Mouse (Mus musculus): ENCODE data around the gene 4930407I10Rik. TPM values are rescaled to one million over a fixed set of nuclear protein-coding genes. Genes with fewer than 3 reads are reported as not detected.

4930407I10Rik gene
- polyA plus RNA-seq (2015; fragmentation: Nextera tagmentation; extraction: Ambion mirVana), result not detected in 2 replicates

DNA sequence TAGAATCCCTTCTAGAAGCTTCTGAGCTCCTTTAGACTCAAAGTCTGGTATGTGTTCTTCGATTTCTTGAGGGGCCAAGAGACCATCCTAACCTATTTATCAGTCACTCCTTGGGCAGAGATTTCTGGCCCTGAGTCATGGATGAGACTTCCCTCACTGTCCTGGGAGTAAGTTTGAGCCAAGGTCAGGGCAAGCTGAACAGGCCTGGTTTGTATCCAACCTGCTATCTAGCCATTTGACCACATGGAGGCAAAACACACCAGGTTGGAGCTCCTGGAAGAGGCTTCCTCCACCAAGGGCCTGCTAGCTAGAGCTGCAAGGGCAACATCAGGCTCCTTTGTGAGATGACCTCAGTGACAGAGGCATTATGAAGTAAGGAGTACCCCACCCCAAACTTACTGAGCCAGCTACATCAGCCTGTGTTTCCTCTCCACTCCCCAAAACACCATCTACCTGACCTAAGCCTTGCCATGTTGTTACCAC lies at the start of gene 4930407I10Rik:
Gene 4930407I10Rik (plus strand): TSS at position 433 of the 483 bp plus-strand sequence.
- H3K27me3 ChIP-seq (ENCODE audit: control insufficient read depth, insufficient read depth, low read depth, low read length), result peaks cover 4% of the 10 kb centered on the region; the same call in 1 of the 2 replicates
- no peak within 1 kb of the TSS for H3K27ac ChIP-seq (ENCODE audit: low read length)
- no peak for ATAC-seq (ENCODE audit: low read depth)
- 72% methylated on average over 1 of the region's 1 CpGs for WGBS
- no peaks in the 10 kb centered on the region for H3K9me3 ChIP-seq (ENCODE audit: control insufficient read depth, low read length)
- no peak within 1 kb of the TSS for H3K4me2 ChIP-seq (ENCODE audit: low read depth, low read length)
- no peak within 1 kb of the TSS for H3K4me3 ChIP-seq (ENCODE audit: low read length)
- no peaks in the 10 kb centered on the region for H3K4me1 ChIP-seq (replicated peaks; ENCODE audit: control insufficient read depth, insufficient read depth, low read length)
- H3K9ac ChIP-seq (ENCODE audit: low read length), result no peak within 1 kb of the TSS
- no peaks in the 10 kb centered on the region for H3K36me3 ChIP-seq (ENCODE audit: control insufficient read depth, insufficient read depth, low read length)

DNA sequence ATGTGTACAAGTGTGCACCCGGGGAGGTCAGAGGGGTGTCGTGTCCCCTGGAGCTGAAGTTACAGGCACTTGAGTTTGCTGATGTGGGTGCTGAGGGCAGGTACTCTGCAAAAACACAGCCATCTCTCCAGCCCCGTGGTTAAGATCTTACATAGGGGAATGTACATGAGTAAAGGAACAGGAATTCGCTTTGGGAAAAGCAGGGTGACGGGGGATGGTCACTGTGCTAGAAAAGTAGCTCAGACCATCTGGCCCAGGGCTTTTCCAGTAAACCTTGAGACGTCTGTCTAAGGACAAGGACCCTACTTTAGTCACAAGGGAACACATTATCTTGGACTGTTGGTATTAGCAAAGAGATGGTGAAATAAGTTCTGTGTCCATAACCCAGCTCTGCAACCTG lies 47.0 kb upstream of the 4930407I10Rik start:
- peaks cover 14% of the 10 kb centered on the region for H3K4me1 ChIP-seq (replicated peaks; ENCODE audit: control insufficient read depth, insufficient read depth, low read length)
- no peak for ATAC-seq (ENCODE audit: low read depth)
- no peak overlapping the region for H3K4me3 ChIP-seq (ENCODE audit: low read length)
- H3K36me3 ChIP-seq (ENCODE audit: control insufficient read depth, insufficient read depth, low read length), result no peaks in the 10 kb centered on the region
- H3K27me3 ChIP-seq (ENCODE audit: control insufficient read depth, insufficient read depth, low read depth, low read length), result no peaks in the 10 kb centered on the region
- H3K4me2 ChIP-seq (ENCODE audit: low read depth, low read length), result no peak overlapping the region
- no peaks in the 10 kb centered on the region for H3K9me3 ChIP-seq (ENCODE audit: control insufficient read depth, low read length)
- WGBS, result 71% methylated on average over 6 of the region's 6 CpGs
- no peak overlapping the region for H3K9ac ChIP-seq (ENCODE audit: low read length)
- H3K27ac ChIP-seq (ENCODE audit: low read length), result no peak overlapping the region

DNA sequence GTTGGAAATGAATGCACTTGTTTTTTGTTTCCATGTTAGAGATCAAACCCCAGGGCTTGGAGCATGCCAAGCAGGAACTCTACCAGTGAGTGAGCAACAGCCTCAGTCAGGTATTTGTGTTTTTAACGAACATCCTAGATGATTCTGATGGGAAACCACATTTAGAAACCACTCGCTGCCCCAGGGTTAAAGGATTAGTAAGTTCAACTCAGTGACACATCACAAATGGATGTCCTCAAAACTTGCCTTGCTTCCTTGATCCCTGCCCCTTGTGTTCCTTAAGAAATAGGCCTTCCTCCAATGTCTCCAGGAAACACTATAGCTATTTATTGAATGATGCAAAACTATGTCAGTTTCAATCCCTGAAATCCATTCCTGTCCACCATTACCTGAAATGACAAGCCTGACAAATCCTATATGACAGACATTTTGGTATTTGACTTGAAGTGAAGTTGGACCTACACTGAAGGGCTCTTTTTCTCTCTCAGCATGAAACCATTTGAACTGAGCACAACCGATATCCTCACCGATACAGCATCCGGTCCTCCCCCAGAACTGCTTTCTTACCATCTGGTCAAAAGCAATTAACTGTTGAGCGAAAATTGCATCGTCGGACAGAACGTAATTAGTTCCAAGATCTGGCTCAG lies 44.1 kb upstream of the 4930407I10Rik start:
- Histone ChIP-seq H3K9ac (ENCODE audit: low read length) (peak overlapping the region; percentile 91), H3K27me3 (ENCODE audit: control insufficient read depth, insufficient read depth, low read depth, low read length) (no peaks in the 10 kb centered on the region), H3K4me3 (ENCODE audit: low read length) (peak overlapping the region; percentile 98), H3K27ac (ENCODE audit: low read length) (no peak overlapping the region), H3K36me3 (ENCODE audit: control insufficient read depth, insufficient read depth, low read length) (peaks cover 1% of the 10 kb centered on the region; the same call in 1 of the 2 replicates), H3K4me1 (replicated peaks; ENCODE audit: control insufficient read depth, insufficient read depth, low read length) (peaks cover 16% of the 10 kb centered on the region), H3K4me2 (ENCODE audit: low read depth, low read length) (peak overlapping the region; percentile 98), H3K9me3 (ENCODE audit: control insufficient read depth, low read length) (no peaks in the 10 kb centered on the region)
- WGBS, result 22% methylated on average over 9 of the region's 9 CpGs
- no peak for ATAC-seq (ENCODE audit: low read depth)

DNA sequence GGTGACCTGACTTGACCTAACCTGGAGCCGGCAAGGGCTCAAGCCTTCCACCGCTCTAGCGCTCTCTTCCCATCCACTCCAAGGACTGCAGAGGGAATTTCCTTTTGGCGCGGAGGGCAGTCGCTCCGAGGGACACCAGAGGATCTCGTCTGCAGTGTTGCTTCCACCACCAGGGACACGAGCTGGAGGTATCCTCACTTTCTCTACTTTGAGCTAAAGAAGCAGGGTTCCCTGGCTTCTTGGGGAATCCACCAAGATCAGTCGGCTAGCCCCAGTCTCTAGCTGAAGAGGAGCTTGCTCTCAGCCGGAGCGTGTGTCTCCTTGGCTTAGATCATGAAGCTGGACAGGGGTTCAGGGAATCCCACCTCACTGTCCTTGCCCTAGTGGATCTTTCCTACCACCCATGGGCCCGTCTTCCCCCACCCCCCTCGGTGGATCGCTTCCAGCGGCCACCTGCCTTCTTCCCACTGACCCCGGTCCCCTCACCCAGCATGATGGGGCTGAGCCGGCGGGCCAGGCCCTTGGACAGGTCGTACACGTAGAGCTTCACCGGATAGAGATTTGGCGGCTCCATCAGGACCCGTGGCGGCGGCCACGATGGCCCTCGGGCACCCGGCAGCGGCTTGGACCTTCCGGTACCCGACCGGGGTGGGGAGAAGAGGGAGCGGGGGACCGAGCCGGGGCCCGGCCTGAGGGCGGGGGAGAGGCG lies 43.4 kb upstream of the 4930407I10Rik start:
- peak overlapping the region; percentile 98 for H3K4me2 ChIP-seq (ENCODE audit: low read depth, low read length)
- WGBS, result under 1% methylated on average over 35 of the region's 39 CpGs
- peak; percentile 2; the same call in 1 of the 2 replicates for ATAC-seq (ENCODE audit: low read depth)

DNA sequence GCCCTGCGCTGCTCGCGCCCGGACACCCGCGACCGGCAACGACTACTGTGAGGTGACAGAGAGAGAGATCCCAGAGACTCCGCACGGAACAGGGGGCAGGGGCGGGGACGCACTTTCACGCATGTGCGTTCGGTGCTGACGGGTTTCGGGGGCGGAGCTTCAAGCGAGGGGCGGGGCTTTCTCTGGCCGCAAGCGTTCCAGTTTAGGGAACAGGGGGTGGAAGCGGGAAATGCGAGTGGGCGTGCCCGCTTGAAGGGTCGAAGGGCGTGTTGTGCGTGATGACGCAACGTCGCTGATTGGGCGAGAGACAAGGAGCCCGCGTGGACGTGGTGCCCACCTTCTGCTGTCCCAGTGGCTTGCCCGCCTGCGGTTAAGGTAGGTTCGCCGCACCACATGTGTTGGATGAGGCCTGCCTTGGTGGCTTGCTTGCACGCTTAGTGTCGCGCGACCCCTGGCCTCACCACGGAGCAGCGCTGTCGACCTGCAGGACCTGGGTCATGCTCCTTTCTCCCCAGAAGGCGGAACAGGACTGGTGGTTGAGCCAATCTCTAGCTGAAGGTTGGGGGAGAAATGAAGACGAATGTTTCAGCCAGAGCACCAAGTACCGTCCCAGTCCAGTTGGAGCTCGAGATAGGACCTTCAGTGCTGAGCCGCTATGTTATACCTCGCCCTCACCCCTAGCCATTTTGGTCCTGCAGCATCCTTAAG lies 42.7 kb upstream of the 4930407I10Rik start:
- Histone ChIP-seq H3K4me3 (ENCODE audit: low read length) (peak overlapping the region; percentile 98), H3K4me2 (ENCODE audit: low read depth, low read length) (peak overlapping the region; percentile 98), H3K27me3 (ENCODE audit: control insufficient read depth, insufficient read depth, low read depth, low read length) (no peaks in the 10 kb centered on the region), H3K4me1 (replicated peaks; ENCODE audit: control insufficient read depth, insufficient read depth, low read length) (peaks cover 16% of the 10 kb centered on the region), H3K27ac (ENCODE audit: low read length) (peak overlapping the region; percentile 57), H3K9ac (ENCODE audit: low read length) (peak overlapping the region; percentile 91), H3K36me3 (ENCODE audit: control insufficient read depth, insufficient read depth, low read length) (peaks cover 4% of the 10 kb centered on the region; the same call in 1 of the 2 replicates), H3K9me3 (ENCODE audit: control insufficient read depth, low read length) (no peaks in the 10 kb centered on the region)
- WGBS, result under 1% methylated on average over 51 of the region's 53 CpGs
- ATAC-seq (ENCODE audit: low read depth), result peak; percentile 98

More for the DNA sequence above, 43.4 kb upstream of the 4930407I10Rik start:
- peak overlapping the region; percentile 91 for H3K9ac ChIP-seq (ENCODE audit: low read length)
- no peaks in the 10 kb centered on the region for H3K9me3 ChIP-seq (ENCODE audit: control insufficient read depth, low read length)
- H3K27ac ChIP-seq (ENCODE audit: low read length), result peak overlapping the region; percentile 57
- H3K4me1 ChIP-seq (replicated peaks; ENCODE audit: control insufficient read depth, insufficient read depth, low read length), result peaks cover 16% of the 10 kb centered on the region
- peaks cover 4% of the 10 kb centered on the region; the same call in 1 of the 2 replicates for H3K36me3 ChIP-seq (ENCODE audit: control insufficient read depth, insufficient read depth, low read length)
- peak overlapping the region; percentile 98 for H3K4me3 ChIP-seq (ENCODE audit: low read length)
- H3K27me3 ChIP-seq (ENCODE audit: control insufficient read depth, insufficient read depth, low read depth, low read length), result no peaks in the 10 kb centered on the region

DNA sequence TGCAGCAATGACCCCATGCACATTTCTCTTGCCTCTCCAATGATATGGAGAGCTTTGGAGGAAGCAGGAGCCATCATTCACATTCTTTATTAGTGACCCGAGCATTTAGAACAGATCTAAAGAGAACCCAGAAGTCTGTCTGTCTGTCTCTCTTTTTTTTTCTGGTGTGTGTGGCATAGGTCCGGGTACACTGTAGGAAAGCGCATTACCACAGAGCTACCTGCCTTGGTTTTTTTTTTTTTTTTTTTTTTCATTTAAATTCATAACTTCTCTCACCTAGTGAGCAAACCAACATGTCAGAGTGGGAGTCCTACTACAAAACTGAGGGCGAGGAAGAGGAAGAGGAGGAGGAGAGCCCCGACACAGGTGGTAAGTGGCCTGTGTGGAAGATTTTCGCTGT lies 42.1 kb upstream of the 4930407I10Rik start:
- H3K4me3 ChIP-seq (ENCODE audit: low read length), result peak overlapping the region; percentile 98
- H3K4me1 ChIP-seq (replicated peaks; ENCODE audit: control insufficient read depth, insufficient read depth, low read length), result peaks cover 16% of the 10 kb centered on the region
- H3K36me3 ChIP-seq (ENCODE audit: control insufficient read depth, insufficient read depth, low read length), result peaks cover 4% of the 10 kb centered on the region; the same call in 1 of the 2 replicates
- ATAC-seq (ENCODE audit: low read depth), result no peak
- H3K4me2 ChIP-seq (ENCODE audit: low read depth, low read length), result peak overlapping the region; percentile 80
- 10% methylated on average over 6 of the region's 6 CpGs for WGBS
- H3K27ac ChIP-seq (ENCODE audit: low read length), result peak overlapping the region; percentile 15; the same call in 1 of the 2 replicates
- H3K27me3 ChIP-seq (ENCODE audit: control insufficient read depth, insufficient read depth, low read depth, low read length), result no peaks in the 10 kb centered on the region
- H3K9me3 ChIP-seq (ENCODE audit: control insufficient read depth, low read length), result no peaks in the 10 kb centered on the region
- H3K9ac ChIP-seq (ENCODE audit: low read length), result peak overlapping the region; percentile 68

DNA sequence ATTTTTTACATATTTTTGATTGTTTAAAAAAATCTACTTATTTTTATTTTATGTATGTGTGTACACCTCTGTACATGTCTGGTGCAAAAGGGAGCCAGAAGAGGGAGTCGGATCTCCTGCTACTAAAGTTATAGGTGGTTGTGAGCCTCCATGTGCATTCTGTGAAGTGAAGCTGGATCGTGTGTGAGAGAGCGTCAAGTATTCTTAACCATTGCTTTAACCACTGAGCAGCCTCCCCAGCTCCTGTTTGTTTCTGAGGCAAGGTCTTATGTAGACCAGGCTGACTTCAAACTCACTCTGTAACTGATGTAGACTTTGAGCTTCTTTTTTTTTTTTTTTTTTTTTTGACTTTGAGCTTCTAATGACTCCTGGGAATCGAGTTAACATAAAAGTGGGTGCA lies 41.5 kb upstream of the 4930407I10Rik start:
- WGBS, result 64% methylated on average over 4 of the region's 4 CpGs

DNA sequence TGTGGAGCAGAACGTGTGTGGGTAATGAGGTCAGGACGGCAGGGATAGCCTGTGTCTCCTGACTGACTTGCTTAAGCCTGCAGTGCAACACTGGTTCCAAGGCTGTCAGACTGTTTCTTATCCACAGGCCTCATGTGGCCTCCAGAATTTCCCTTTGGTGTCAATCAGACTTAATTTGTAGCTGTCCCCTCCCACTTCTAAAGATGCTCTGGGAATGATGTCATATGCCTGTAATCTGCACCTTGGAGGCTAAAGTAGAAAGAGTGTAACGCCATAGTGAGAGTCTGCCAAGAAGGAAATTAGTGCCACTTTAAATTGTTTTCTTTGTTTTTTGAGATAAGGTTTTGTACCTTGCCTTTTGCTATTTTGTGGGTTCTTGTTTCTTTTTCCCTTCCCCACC lies 39.7 kb upstream of the 4930407I10Rik start:
- H3K4me1 ChIP-seq (replicated peaks; ENCODE audit: control insufficient read depth, insufficient read depth, low read length), result peaks cover 12% of the 10 kb centered on the region
- H3K4me2 ChIP-seq (ENCODE audit: low read depth, low read length), result no peak overlapping the region
- H3K4me3 ChIP-seq (ENCODE audit: low read length), result no peak overlapping the region
- no peak for ATAC-seq (ENCODE audit: low read depth)
- no peaks in the 10 kb centered on the region for H3K9me3 ChIP-seq (ENCODE audit: control insufficient read depth, low read length)
- WGBS, result 82% methylated on average over 3 of the region's 3 CpGs
- no peaks in the 10 kb centered on the region for H3K27me3 ChIP-seq (ENCODE audit: control insufficient read depth, insufficient read depth, low read depth, low read length)
- H3K27ac ChIP-seq (ENCODE audit: low read length), result no peak overlapping the region
- H3K36me3 ChIP-seq (ENCODE audit: control insufficient read depth, insufficient read depth, low read length), result peaks cover 9% of the 10 kb centered on the region; the same call in 1 of the 2 replicates
- H3K9ac ChIP-seq (ENCODE audit: low read length), result no peak overlapping the region

More for the DNA sequence above, 41.5 kb upstream of the 4930407I10Rik start:
- no peak for ATAC-seq (ENCODE audit: low read depth)
- H3K4me3 ChIP-seq (ENCODE audit: low read length), result no peak overlapping the region
- H3K4me2 ChIP-seq (ENCODE audit: low read depth, low read length), result 0 out of 2 replicates have a peak overlapping the region, but pooled peaks have one; percentile 18
- H3K4me1 ChIP-seq (replicated peaks; ENCODE audit: control insufficient read depth, insufficient read depth, low read length), result peaks cover 16% of the 10 kb centered on the region
- no peak overlapping the region for H3K9ac ChIP-seq (ENCODE audit: low read length)
- peaks cover 5% of the 10 kb centered on the region; the same call in 1 of the 2 replicates for H3K36me3 ChIP-seq (ENCODE audit: control insufficient read depth, insufficient read depth, low read length)
- no peak overlapping the region for H3K27ac ChIP-seq (ENCODE audit: low read length)
- H3K9me3 ChIP-seq (ENCODE audit: control insufficient read depth, low read length), result no peaks in the 10 kb centered on the region
- no peaks in the 10 kb centered on the region for H3K27me3 ChIP-seq (ENCODE audit: control insufficient read depth, insufficient read depth, low read depth, low read length)

Data from lung, embryonic 16.5 days (tissue).